Mouse (Mus musculus): ENCODE measurements around the gene Lmx1a. TPM values are rescaled to one million over a fixed set of nuclear protein-coding genes. Genes with fewer than 3 reads are reported as not detected.

Gene Lmx1a
- polyA plus RNA-seq, 1 experiment from 2014 or later: 3.7 TPM

DNA sequence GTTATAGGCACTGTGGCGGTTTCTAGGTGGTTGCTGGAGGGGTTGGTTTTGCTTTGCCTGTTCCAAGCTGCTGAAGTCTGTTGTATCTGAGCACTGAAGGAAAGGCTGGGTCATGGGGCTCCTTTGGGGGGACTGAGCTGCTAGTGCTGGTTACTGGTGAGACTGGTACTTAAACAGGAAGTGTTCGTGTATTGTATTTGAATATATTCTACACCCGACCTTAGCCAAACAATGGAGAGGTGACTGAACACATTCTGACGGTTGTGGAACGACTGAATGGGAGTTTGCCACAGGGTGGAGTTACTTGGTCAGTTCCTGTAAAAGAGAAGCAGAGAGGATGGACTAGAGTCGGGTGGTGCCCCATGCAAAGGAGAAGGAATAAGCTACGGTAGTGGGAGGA, 115.8 kb downstream of the Lmx1a start:
- Histone ChIP-seq H3K27ac (ENCODE audit: low read depth, low read length) (no peak overlapping the region), H3K4me2 (ENCODE audit: low read depth) (no peak overlapping the region), H3K27me3 (ENCODE audit: control insufficient read depth, insufficient read depth, low read length) (0 out of 2 replicates have a peak, but pooled peaks cover 3% of the 10 kb centered on the region), H3K9ac (ENCODE audit: low read length) (no peak overlapping the region), H3K4me3 (ENCODE audit: low read depth, low read length) (no peak overlapping the region), H3K4me1 (ENCODE audit: control insufficient read depth, insufficient read depth, low read length) (no peaks in the 10 kb centered on the region), H3K36me3 (ENCODE audit: control insufficient read depth, insufficient read depth, low read length) (no peaks in the 10 kb centered on the region), H3K9me3 (ENCODE audit: control insufficient read depth, low read length) (no peaks in the 10 kb centered on the region)
- 66% methylated on average over 7 of the region's 7 CpGs for WGBS
- no peak for DNase-seq (ENCODE audit: low spot score)
- ATAC-seq (ENCODE audit: insufficient read depth, low FRiP score, low TSS enrichment): no peak

GRCm38 (mm10) chr1:167811141-167811540, 122.1 kb downstream of the Lmx1a start:
- Histone ChIP-seq H3K27me3 (ENCODE audit: control insufficient read depth, insufficient read depth, low read length) (no peaks in the 10 kb centered on the region), H3K9ac (ENCODE audit: low read length) (no peak overlapping the region), H3K36me3 (ENCODE audit: control insufficient read depth, insufficient read depth, low read length) (no peaks in the 10 kb centered on the region), H3K9me3 (ENCODE audit: control insufficient read depth, low read length) (no peaks in the 10 kb centered on the region), H3K4me3 (ENCODE audit: low read depth, low read length) (no peak overlapping the region), H3K4me1 (ENCODE audit: control insufficient read depth, insufficient read depth, low read length) (no peaks in the 10 kb centered on the region), H3K4me2 (ENCODE audit: low read depth) (no peak overlapping the region), H3K27ac (ENCODE audit: low read depth, low read length) (no peak overlapping the region)
- no peak for DNase-seq (ENCODE audit: low spot score)
- no peak for ATAC-seq (ENCODE audit: insufficient read depth, low FRiP score, low TSS enrichment)
- 90% methylated on average over 4 of the region's 4 CpGs for whole genome bisulfite sequencing

GRCm38 (mm10) chr1:167815166-167815565, 126.1 kb downstream of the Lmx1a start:
- no peak overlapping the region for H3K27ac ChIP-seq (ENCODE audit: low read depth, low read length)
- no peaks in the 10 kb centered on the region for H3K36me3 ChIP-seq (ENCODE audit: control insufficient read depth, insufficient read depth, low read length)
- no peak overlapping the region for H3K4me2 ChIP-seq (ENCODE audit: low read depth)
- no peak overlapping the region for H3K9ac ChIP-seq (ENCODE audit: low read length)
- H3K9me3 ChIP-seq (ENCODE audit: control insufficient read depth, low read length): no peaks in the 10 kb centered on the region
- no peak overlapping the region for H3K4me3 ChIP-seq (ENCODE audit: low read depth, low read length)
- no peak for ATAC-seq (ENCODE audit: insufficient read depth, low FRiP score, low TSS enrichment)
- H3K27me3 ChIP-seq (ENCODE audit: control insufficient read depth, insufficient read depth, low read length): no peaks in the 10 kb centered on the region
- WGBS: 83% methylated on average over 4 of the region's 4 CpGs
- H3K4me1 ChIP-seq (ENCODE audit: control insufficient read depth, insufficient read depth, low read length): no peaks in the 10 kb centered on the region
- no peak for DNase-seq (ENCODE audit: low spot score)

DNA sequence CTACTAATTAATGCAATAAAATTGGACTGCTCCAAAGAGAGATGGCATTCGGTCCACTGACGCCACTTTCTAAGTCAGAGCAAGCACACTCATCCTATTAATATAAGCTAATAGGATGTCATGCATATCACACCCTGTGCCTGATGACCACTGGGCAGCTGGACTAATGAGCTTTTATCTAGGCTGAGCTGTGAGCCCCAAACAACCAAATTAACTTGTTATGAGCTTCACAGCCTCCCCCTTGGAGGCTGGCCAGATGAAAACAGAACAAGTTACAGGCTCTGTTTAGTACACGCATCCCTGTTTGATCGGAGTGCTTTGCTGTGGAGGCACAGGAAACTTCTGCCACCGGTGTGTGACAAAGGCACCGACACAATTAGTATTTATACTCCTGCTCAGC, 128.0 kb downstream of the Lmx1a start:
- DNase-seq (ENCODE audit: low spot score) (no peak), ATAC-seq (ENCODE audit: insufficient read depth, low FRiP score, low TSS enrichment) (no peak)
- Histone ChIP-seq H3K27ac (ENCODE audit: low read depth, low read length) (no peak overlapping the region), H3K4me2 (ENCODE audit: low read depth) (no peak overlapping the region), H3K27me3 (ENCODE audit: control insufficient read depth, insufficient read depth, low read length) (no peaks in the 10 kb centered on the region), H3K36me3 (ENCODE audit: control insufficient read depth, insufficient read depth, low read length) (no peaks in the 10 kb centered on the region), H3K4me1 (ENCODE audit: control insufficient read depth, insufficient read depth, low read length) (no peaks in the 10 kb centered on the region), H3K9ac (ENCODE audit: low read length) (no peak overlapping the region), H3K9me3 (ENCODE audit: control insufficient read depth, low read length) (no peaks in the 10 kb centered on the region), H3K4me3 (ENCODE audit: low read depth, low read length) (no peak overlapping the region)
- WGBS: 77% methylated on average over 6 of the region's 6 CpGs

GRCm38 (mm10) chr1:167817616-167818015, 128.6 kb downstream of the Lmx1a start:
- no peaks in the 10 kb centered on the region for H3K36me3 ChIP-seq (ENCODE audit: control insufficient read depth, insufficient read depth, low read length)
- H3K27ac ChIP-seq (ENCODE audit: low read depth, low read length): no peak overlapping the region
- no peak overlapping the region for H3K9ac ChIP-seq (ENCODE audit: low read length)
- H3K4me1 ChIP-seq (ENCODE audit: control insufficient read depth, insufficient read depth, low read length): no peaks in the 10 kb centered on the region
- 23% methylated on average over 1 of the region's 1 CpGs for WGBS
- no peaks in the 10 kb centered on the region for H3K27me3 ChIP-seq (ENCODE audit: control insufficient read depth, insufficient read depth, low read length)
- no peak overlapping the region for H3K4me2 ChIP-seq (ENCODE audit: low read depth)
- H3K9me3 ChIP-seq (ENCODE audit: control insufficient read depth, low read length): no peaks in the 10 kb centered on the region
- DNase-seq (ENCODE audit: low spot score) (no peak), ATAC-seq (ENCODE audit: insufficient read depth, low FRiP score, low TSS enrichment) (no peak)
- H3K4me3 ChIP-seq (ENCODE audit: low read depth, low read length): no peak overlapping the region

GRCm38 (mm10) chr1:167820031-167820430, 131.0 kb downstream of the Lmx1a start:
- no peak for ATAC-seq (ENCODE audit: insufficient read depth, low FRiP score, low TSS enrichment)
- Histone ChIP-seq H3K27me3 (ENCODE audit: control insufficient read depth, insufficient read depth, low read length) (no peaks in the 10 kb centered on the region), H3K4me2 (ENCODE audit: low read depth) (no peak overlapping the region), H3K4me3 (ENCODE audit: low read depth, low read length) (no peak overlapping the region), H3K36me3 (ENCODE audit: control insufficient read depth, insufficient read depth, low read length) (no peaks in the 10 kb centered on the region), H3K9ac (ENCODE audit: low read length) (no peak overlapping the region), H3K9me3 (ENCODE audit: control insufficient read depth, low read length) (no peaks in the 10 kb centered on the region), H3K4me1 (ENCODE audit: control insufficient read depth, insufficient read depth, low read length) (no peaks in the 10 kb centered on the region), H3K27ac (ENCODE audit: low read depth, low read length) (no peak overlapping the region)
- WGBS: 94% methylated on average over 6 of the region's 6 CpGs
- DNase-seq (ENCODE audit: low spot score): no peak

DNA sequence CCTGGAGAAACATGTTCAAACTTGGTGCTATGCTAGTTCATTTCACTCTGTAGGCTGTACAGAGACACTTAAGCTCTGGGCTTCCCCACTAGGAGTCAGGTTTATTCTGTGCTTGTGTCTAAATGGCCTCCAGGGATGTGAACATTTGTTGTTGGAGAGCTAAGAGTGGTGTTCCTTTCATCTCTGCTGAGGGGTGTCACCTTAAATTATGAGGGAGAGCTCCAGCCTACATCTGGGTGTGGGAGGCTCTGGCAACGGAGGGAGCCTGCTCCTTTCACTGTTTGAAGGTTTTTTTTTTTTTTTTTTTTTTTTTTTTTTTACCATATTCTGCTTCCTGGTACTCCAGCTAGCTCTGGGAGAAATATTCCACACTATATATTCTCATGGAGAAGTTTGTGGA, 132.1 kb downstream of the Lmx1a start:
- H3K9me3 ChIP-seq (ENCODE audit: control insufficient read depth, low read length): no peaks in the 10 kb centered on the region
- H3K27ac ChIP-seq (ENCODE audit: low read depth, low read length): no peak overlapping the region
- H3K4me1 ChIP-seq (ENCODE audit: control insufficient read depth, insufficient read depth, low read length): no peaks in the 10 kb centered on the region
- DNase-seq (ENCODE audit: low spot score): no peak
- no peak overlapping the region for H3K4me2 ChIP-seq (ENCODE audit: low read depth)
- 28% methylated on average over 1 of the region's 1 CpGs for WGBS
- H3K4me3 ChIP-seq (ENCODE audit: low read depth, low read length): no peak overlapping the region
- no peaks in the 10 kb centered on the region for H3K36me3 ChIP-seq (ENCODE audit: control insufficient read depth, insufficient read depth, low read length)
- H3K9ac ChIP-seq (ENCODE audit: low read length): no peak overlapping the region
- no peak for ATAC-seq (ENCODE audit: insufficient read depth, low FRiP score, low TSS enrichment)
- H3K27me3 ChIP-seq (ENCODE audit: control insufficient read depth, insufficient read depth, low read length): no peaks in the 10 kb centered on the region

- no peaks in the 10 kb centered on the region for H3K36me3 ChIP-seq (ENCODE audit: control insufficient read depth, insufficient read depth, low read length)
- no peak overlapping the region for H3K4me3 ChIP-seq (ENCODE audit: low read depth, low read length)
- H3K9me3 ChIP-seq (ENCODE audit: control insufficient read depth, low read length): no peaks in the 10 kb centered on the region
- ATAC-seq (ENCODE audit: insufficient read depth, low FRiP score, low TSS enrichment): no peak
- H3K4me1 ChIP-seq (ENCODE audit: control insufficient read depth, insufficient read depth, low read length): no peaks in the 10 kb centered on the region
- no peak overlapping the region for H3K27ac ChIP-seq (ENCODE audit: low read depth, low read length)
- no peaks in the 10 kb centered on the region for H3K27me3 ChIP-seq (ENCODE audit: control insufficient read depth, insufficient read depth, low read length)
- H3K4me2 ChIP-seq (ENCODE audit: low read depth): no peak overlapping the region
- DNase-seq (ENCODE audit: low spot score): no peak
- no peak overlapping the region for H3K9ac ChIP-seq (ENCODE audit: low read length)
- 89% methylated on average over 7 of the region's 7 CpGs for WGBS
Observed at GRCm38 (mm10) chr1:167830291-167830690, 141.3 kb downstream of the Lmx1a start.

GRCm38 (mm10) chr1:167831601-167832000, 142.6 kb downstream of the Lmx1a start:
- Histone ChIP-seq H3K9ac (ENCODE audit: low read length) (no peak overlapping the region), H3K27me3 (ENCODE audit: control insufficient read depth, insufficient read depth, low read length) (no peaks in the 10 kb centered on the region), H3K9me3 (ENCODE audit: control insufficient read depth, low read length) (no peaks in the 10 kb centered on the region), H3K4me3 (ENCODE audit: low read depth, low read length) (no peak overlapping the region), H3K27ac (ENCODE audit: low read depth, low read length) (no peak overlapping the region), H3K4me2 (ENCODE audit: low read depth) (no peak overlapping the region), H3K4me1 (ENCODE audit: control insufficient read depth, insufficient read depth, low read length) (no peaks in the 10 kb centered on the region), H3K36me3 (ENCODE audit: control insufficient read depth, insufficient read depth, low read length) (no peaks in the 10 kb centered on the region)
- WGBS: 91% methylated on average over 3 of the region's 3 CpGs
- DNase-seq (ENCODE audit: low spot score): no peak
- no peak for ATAC-seq (ENCODE audit: insufficient read depth, low FRiP score, low TSS enrichment)
